Comparison of ENCODE assay signal across 22 mouse cellular contexts in the genomic region with DNA sequence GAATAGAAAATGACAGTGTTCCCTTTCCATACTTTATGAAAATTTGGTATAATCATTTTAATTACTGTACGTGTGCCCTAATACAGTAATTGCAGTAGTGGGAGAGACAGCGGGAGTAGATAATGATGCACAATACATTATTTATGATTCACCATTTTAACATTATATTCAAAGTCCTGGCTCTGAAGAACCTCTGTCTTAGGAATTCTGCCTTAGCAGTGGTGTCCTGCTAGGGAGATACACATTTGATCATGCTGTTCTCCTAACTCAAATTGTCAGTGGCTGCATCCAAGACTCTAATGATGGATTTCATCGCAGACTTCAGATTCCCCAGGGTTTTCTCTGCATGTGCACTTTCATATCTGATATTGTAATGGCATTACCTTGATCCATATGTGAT.
"Had no signal": no experiment of that assay in that cellular context is flagged by ENCODE, and none has a peak within 500 bp of the region (broad histone marks: within the 10 kb centered on the region; RNA-seq: fewer than 3 reads in every experiment).

No protein-coding gene starts in this region.

- H3K4me1 ChIP-seq: liver, embryonic 13.5 days; liver, embryonic 15.5 days; lung, embryonic 15.5 days; megakaryocyte, embryonic 14.5 days; neural tube, embryonic 15.5 days had no signal

- H3K36me3 ChIP-seq: liver, embryonic 13.5 days; liver, embryonic 15.5 days; lung, embryonic 15.5 days had no signal

- H3K4me3 ChIP-seq: liver, embryonic 13.5 days; liver, embryonic 15.5 days; lung, embryonic 15.5 days; megakaryocyte, embryonic 14.5 days; myocyte; neural tube, embryonic 13.5 days; neural tube, embryonic 15.5 days had no signal

- H3K9me3 ChIP-seq: liver, embryonic 13.5 days; liver, embryonic 15.5 days; lung, embryonic 15.5 days; megakaryocyte, embryonic 14.5 days; neural tube, embryonic 13.5 days; neural tube, embryonic 15.5 days had no signal

- DNase-seq: liver, embryonic 13.5 days; liver, postnatal 0 days; lung, adult 2 months; lung, postnatal 14 days; lung, postnatal 36 days; retina, postnatal 1 day; right cerebral cortex, adult 18-20 months; right cerebral cortex, postnatal 25 days; right cerebral cortex, postnatal 4 days; spleen, adult 18-20 months; thymus, adult 18-20 months; thymus, postnatal 14 days; thymus, postnatal 36 days had no signal

- ATAC-seq: liver, postnatal 0 days; lung, postnatal 0 days had no signal

- H3K4me2 ChIP-seq: liver, embryonic 11.5 days; liver, embryonic 13.5 days; liver, embryonic 15.5 days; lung, embryonic 15.5 days; neural tube, embryonic 13.5 days; neural tube, embryonic 15.5 days had no signal

- H3K27me3 ChIP-seq: liver, embryonic 13.5 days; liver, embryonic 15.5 days; lung, embryonic 15.5 days; megakaryocyte, embryonic 14.5 days; neural tube, embryonic 13.5 days; neural tube, embryonic 15.5 days had no signal

- H3K27ac ChIP-seq: liver, embryonic 13.5 days; liver, embryonic 15.5 days; lung, embryonic 15.5 days; macrophage; neural tube, embryonic 13.5 days; neural tube, embryonic 15.5 days had no signal

- H3K9ac ChIP-seq: liver, embryonic 13.5 days; liver, embryonic 15.5 days; liver, postnatal 0 days; lung, embryonic 15.5 days; neural tube, embryonic 13.5 days; neural tube, embryonic 15.5 days had no signal
